Mouse (Mus musculus) forelimb bud, embryonic 11.5 days (tissue): ENCODE measurements around the gene Tab1.

Experiments
- DNase-seq: peaks from one replicate; pipeline ENCODE4 v3.0.0-alpha.2; 2012; ENCODE audit warnings: low read depth, low spot score

The Tab1 gene

DNA sequence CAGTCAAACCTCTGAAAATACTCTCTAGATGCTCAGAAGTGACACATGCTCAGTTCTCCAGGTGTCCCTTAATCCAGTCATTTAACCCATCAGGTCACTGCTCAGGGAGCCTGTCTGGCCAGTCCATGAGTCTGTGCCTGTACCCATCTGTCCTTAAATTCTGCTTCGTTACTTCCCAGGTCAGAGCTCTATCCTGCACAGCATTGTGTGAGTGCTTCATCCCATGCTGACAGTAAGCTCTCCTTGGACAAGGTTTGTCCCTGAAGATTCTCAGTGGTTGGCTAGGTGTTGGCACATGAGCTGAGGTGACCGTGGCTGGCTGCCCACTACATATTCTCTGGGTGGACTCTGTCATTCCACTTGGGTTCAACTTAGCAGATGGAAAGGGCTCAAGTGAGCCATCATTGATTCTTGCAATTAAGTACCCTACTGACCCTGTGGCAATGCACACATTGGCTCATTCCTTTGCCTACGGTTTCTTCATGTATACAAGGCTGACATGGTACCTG is 73.2 kb downstream of the Tab1 start:
- no peak for DNase-seq

DNA sequence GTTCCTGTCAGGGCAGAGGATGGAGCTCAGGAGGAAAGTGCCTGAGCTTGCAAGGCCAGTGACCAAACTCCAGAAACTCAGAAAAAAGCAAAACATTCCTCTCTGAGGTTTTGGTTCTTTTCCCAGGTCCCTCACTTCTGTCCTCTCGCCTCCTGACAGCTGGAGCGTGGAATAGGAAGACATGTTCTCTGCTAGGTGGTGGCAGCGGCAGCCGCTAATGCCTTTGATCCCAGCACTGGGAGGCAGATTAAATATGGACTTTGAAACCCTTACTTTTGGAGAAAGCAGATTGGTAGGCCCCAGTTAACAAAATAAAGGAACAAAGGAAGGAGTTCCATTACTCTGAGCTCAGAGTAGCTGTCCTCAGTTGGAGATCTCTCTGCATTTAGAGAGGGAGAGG is 75.5 kb downstream of the Tab1 start:
- DNase-seq, result no peak
